Mouse (Mus musculus) CH12.LX (cell line): Measurements from ENCODE around the gene Elavl3. TPM values are rescaled to one million over a fixed set of nuclear protein-coding genes. Genes with fewer than 3 reads are reported as not detected.

Source experiments
- DNase-seq: peaks from one replicate; pipeline ENCODE4 v3.0.0-alpha.2; 2013; ENCODE audit errors: extremely low read depth
- H3K27ac ChIP-seq: 2 replicates; pipeline ENCODE4 v1.5.1; 2012; ENCODE audit warnings: low read depth, mild to moderate bottlenecking, control low read depth, moderate library complexity; ENCODE audit not compliant: insufficient read depth
- H3K27me3 ChIP-seq: replicated peaks from 2 replicates; pipeline ENCODE3; 2012; ENCODE audit warnings: inconsistent platforms
- H3K36me3 ChIP-seq, 2 experiments: replicated peaks in 1 of 2; 2 replicates each; pipeline versions ENCODE3 to v1.6.1; 2012; ENCODE audit warnings: inconsistent platforms in 1 of 2, low read length in 1 of 2, mild to moderate bottlenecking in 1 of 2, mixed read lengths in 1 of 2, moderate library complexity in 1 of 2; ENCODE audit not compliant: control insufficient read depth in 1 of 2, insufficient read depth in 1 of 2
- H3K4me1 ChIP-seq, 2 experiments: 2 replicates each; pipeline ENCODE4 v1.6.1; 2012; ENCODE audit warnings: inconsistent platforms in 1 of 2, moderate library complexity in 1 of 2; ENCODE audit not compliant: insufficient read depth in 2 of 2, control insufficient read depth in 1 of 2
- H3K4me2 ChIP-seq: 2 replicates; pipeline ENCODE4 v1.6.1; 2012; ENCODE audit warnings: low read depth, mild to moderate bottlenecking, control low read depth; ENCODE audit not compliant: poor library complexity, insufficient read depth, severe bottlenecking
- H3K4me3 ChIP-seq, 3 experiments: fragments of 150-350 bp in 1 of 3; sonication (generic) in 1 of 3; replicated peaks in 1 of 3; 2 replicates each; pipeline versions ENCODE3 to v1.5.1; 2011 to 2012; ENCODE audit warnings: low read depth in 2 of 3, low read length in 2 of 3, mild to moderate bottlenecking in 2 of 3, moderate library complexity in 2 of 3, control low read depth in 1 of 3, improper control_type of control experiment in 1 of 3, inconsistent platforms in 1 of 3, mixed read lengths in 1 of 3; ENCODE audit not compliant: poor library complexity in 1 of 3
- H3K79me2 ChIP-seq: replicated peaks from 2 replicates; pipeline ENCODE4 v1.6.1; 2012; ENCODE audit warnings: mild to moderate bottlenecking, moderate library complexity; ENCODE audit not compliant: control insufficient read depth, poor library complexity, insufficient read depth, severe bottlenecking; ENCODE audit errors: extremely low read depth
- H3K9ac ChIP-seq: 2 replicates; pipeline ENCODE4 v1.6.1; 2012; ENCODE audit warnings: low read depth, mild to moderate bottlenecking, control low read depth, moderate library complexity; ENCODE audit not compliant: insufficient read depth
- H3K9me3 ChIP-seq: replicated peaks from 2 replicates; pipeline ENCODE3; 2012; ENCODE audit warnings: low read length, inconsistent platforms, mixed read lengths
- CHD2 ChIP-seq: IDR thresholded peaks from 2 replicates; pipeline ENCODE4 v1.6.1; 2011; ENCODE audit warnings: low read length, improper control_type of control experiment
- CTCF ChIP-seq, 2 experiments: IDR thresholded peaks in 1 of 2; conservative IDR thresholded peaks in 1 of 2; 2 replicates each; pipeline ENCODE4 v1.5.1; 2011 to 2012; ENCODE audit warnings: low read depth in 2 of 2, low read length in 2 of 2, improper control_type of control experiment in 1 of 2, inconsistent platforms in 1 of 2, mild to moderate bottlenecking in 1 of 2, moderate library complexity in 1 of 2
- ETS1 ChIP-seq: conservative IDR thresholded peaks from 2 replicates; pipeline ENCODE4 v1.6.1; 2012; ENCODE audit warnings: low read depth, mild to moderate bottlenecking, inconsistent platforms, low read length, improper control_type of control experiment, moderate library complexity
- GABPA ChIP-seq: IDR thresholded peaks from 2 replicates; pipeline ENCODE4 v1.6.1; 2012; ENCODE audit warnings: low read depth, low read length, improper control_type of control experiment, inconsistent platforms; ENCODE audit not compliant: insufficient replicate concordance
- HCFC1 ChIP-seq: IDR thresholded peaks from 2 replicates; pipeline ENCODE4 v1.6.1; 2012; ENCODE audit warnings: low read depth, mild to moderate bottlenecking, inconsistent platforms, low read length, improper control_type of control experiment
- MAFK ChIP-seq: IDR thresholded peaks from 2 replicates; pipeline ENCODE4 v1.6.1; 2011; ENCODE audit warnings: low read length, improper control_type of control experiment; ENCODE audit not compliant: insufficient replicate concordance
- MAX ChIP-seq: IDR thresholded peaks from 2 replicates; pipeline ENCODE4 v1.6.1; 2011; ENCODE audit warnings: low read length, improper control_type of control experiment
- MEF2A ChIP-seq: IDR thresholded peaks from 2 replicates; pipeline ENCODE4 v1.6.1; 2014; ENCODE audit warnings: low read depth, mild to moderate bottlenecking, inconsistent platforms, low read length, improper control_type of control experiment, borderline replicate concordance
- PAX5 ChIP-seq: IDR thresholded peaks from 2 replicates; pipeline ENCODE4 v1.6.1; 2012; ENCODE audit warnings: low read length, inconsistent platforms, mixed read lengths
- POLR2A ChIP-seq: IDR thresholded peaks from 2 replicates; pipeline ENCODE4 v1.6.1; 2011; ENCODE audit warnings: low read depth, mild to moderate bottlenecking, improper control_type of control experiment, low read length
- POLR2AphosphoS2 ChIP-seq: IDR thresholded peaks from 2 replicates; pipeline ENCODE4 v1.6.1; 2011; ENCODE audit warnings: low read depth, low read length, improper control_type of control experiment
- SMC3 ChIP-seq: IDR thresholded peaks from 2 replicates; pipeline ENCODE4 v1.6.1; 2011; ENCODE audit warnings: low read depth, low read length, improper control_type of control experiment
- TCF12 ChIP-seq: IDR thresholded peaks from 2 replicates; pipeline ENCODE4 v1.6.1; 2014; ENCODE audit warnings: low read depth, mild to moderate bottlenecking, inconsistent platforms, low read length, improper control_type of control experiment
- ZC3H11A ChIP-seq: IDR thresholded peaks from 2 replicates; pipeline ENCODE4 v1.6.1; 2012; ENCODE audit warnings: low read depth, mild to moderate bottlenecking, inconsistent platforms, low read length, improper control_type of control experiment
- ZNF384 ChIP-seq: IDR thresholded peaks from 2 replicates; pipeline ENCODE4 v1.6.1; 2012; ENCODE audit warnings: low read depth, low read length, improper control_type of control experiment, inconsistent platforms
- dilution Hi-C: fragments of 300-500 bp; cut with MboI; formaldehyde crosslinking; loops from 2 replicates; pipeline ENCODE4 v1.14.3; 2020; ENCODE audit warnings: low sequenced_read_pairs; ENCODE audit not compliant: extremely low pct_unique_long_range_greater_than_20kb, extremely low pct_ligation_motif_present
- in situ Hi-C: fragments of 300-500 bp; cut with MboI; formaldehyde crosslinking; loops from 3 replicates; pipeline ENCODE4 v1.14.3; 2019; ENCODE audit warnings: low sequenced_read_pairs, low pct_ligation_motif_present, low pct_unique_long_range_greater_than_20kb, mixed read lengths
- polyA plus RNA-seq: library from polyadenylated mRNA; unstranded; fragments of >175 nt; gene quantifications from 2 replicates; pipeline ENCODE4 v1.2.1, GENCODE M21; 2012; ENCODE audit warnings: low read depth; ENCODE audit not compliant: insufficient read length
- total RNA-seq, 2 experiments: library from RNA; depleted of rRNA; stranded (reverse); fragments of 300-350 nt in 1 of 2; fragments of >200 nt in 1 of 2; gene quantifications; 2 replicates each; pipeline ENCODE4 v1.2.3; 2012 to 2014

Gene Elavl3
- total and polyA plus RNA-seq, 3 experiments, result 0.04 to 0.06 TPM; not detected in 1

- TF ChIP-seq CTCF (conservative IDR thresholded peaks at IDR 0.05 in 1 of 2, IDR thresholded peaks at IDR 0.05 in 1 of 2; ENCODE audit: low read depth in 2 of 2, low read length in 2 of 2), result no peak
- no peak for TF ChIP-seq CHD2
- no peak for TF ChIP-seq GABPA
- no peak for TF ChIP-seq ETS1
- no peak for TF ChIP-seq POLR2AphosphoS2
- no peak for TF ChIP-seq TCF12
- TF ChIP-seq PAX5, result no peak
- Histone ChIP-seq H3K4me2 (no peak overlapping the region), H3K36me3 (no peaks in the 10 kb centered on the region), H3K27ac (no peak overlapping the region), H3K9me3 (no peaks in the 10 kb centered on the region), H3K27me3 (peaks cover 5% of the 10 kb centered on the region), H3K9ac (no peak overlapping the region), H3K79me2 (peaks cover 3% of the 10 kb centered on the region; the same call in 1 of the 2 replicates), H3K4me1 (peaks cover 0 to 8% of the 10 kb centered on the region in 2 experiments; a peak in 2 of 4 replicates), H3K4me3 (no peak overlapping the region)
- in situ Hi-C loops, result no loop called here
- no peak for DNase-seq
- dilution Hi-C loops, result no loop called here
Measured at GRCm38 (mm10) chr9:22089281-22089680, 37.5 kb upstream of the Elavl3 start.

DNA sequence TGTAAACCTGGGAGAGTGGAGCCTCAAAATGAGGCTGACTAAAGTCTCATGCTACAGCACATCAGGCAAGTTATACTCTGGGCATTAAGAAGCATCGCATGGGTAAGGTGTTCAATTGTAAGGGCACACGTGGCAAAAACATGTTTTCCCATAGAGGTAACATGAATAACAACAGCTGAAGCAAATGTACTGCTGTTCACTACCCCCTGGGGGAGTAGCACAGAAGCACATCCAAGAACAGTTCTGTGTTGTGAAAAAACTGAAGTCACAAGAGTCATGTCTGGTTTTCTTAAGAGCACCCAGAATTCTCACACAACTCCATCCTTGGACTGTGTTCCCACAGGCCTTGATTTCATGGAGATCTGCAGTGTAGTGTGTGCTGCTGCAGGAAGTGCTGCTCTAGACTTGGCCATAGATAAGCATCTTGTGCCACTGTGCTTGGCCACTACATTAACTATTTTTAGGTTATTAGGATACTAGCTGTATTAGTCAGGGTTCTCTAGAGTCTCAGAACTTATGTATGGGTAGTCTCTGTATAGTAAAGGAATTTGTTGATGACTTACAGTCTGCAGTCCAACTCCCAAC, 35.3 kb upstream of the Elavl3 start:
- DNase-seq, result no peak
- Histone ChIP-seq H3K79me2 (peaks cover 3% of the 10 kb centered on the region; the same call in 1 of the 2 replicates), H3K27me3 (no peaks in the 10 kb centered on the region), H3K9me3 (no peaks in the 10 kb centered on the region), H3K4me3 (no peak overlapping the region), H3K4me2 (no peak overlapping the region), H3K4me1 (peaks cover 0 to 18% of the 10 kb centered on the region in 2 experiments; a peak in 2 of 4 replicates), H3K27ac (no peak overlapping the region), H3K36me3 (peaks cover 0 to 18% of the 10 kb centered on the region in 2 experiments), H3K9ac (no peak overlapping the region)
- TF ChIP-seq MAX, result no peak
- TF ChIP-seq SMC3, result no peak
- TF ChIP-seq POLR2A, result no peak
- TF ChIP-seq HCFC1, result no peak
- TF ChIP-seq MEF2A, result no peak
- no peak for TF ChIP-seq ZC3H11A
- TF ChIP-seq MAFK, result no peak
- no peak for TF ChIP-seq ZNF384
- in situ Hi-C loops, result no loop called here
- dilution Hi-C loops, result no loop called here
